Mouse (Mus musculus) brain, embryonic 14.5 days (tissue): ENCODE results near the gene Gm9049.
"Not testable (repeated sequence)": the region's sequence is repeated elsewhere in the genome, so short reads cannot be mapped to it uniquely, and the experiment has no call there.

Experiments used
- CTCF ChIP-seq: fragments of 200-500 bp; IDR thresholded peaks from 2 replicates; pipeline ENCODE4 v1.5.1; 2012; ENCODE audit warnings: inconsistent platforms, mild to moderate bottlenecking, moderate library complexity, borderline replicate concordance; ENCODE audit not compliant: insufficient read depth, insufficient read length; ENCODE audit errors: extremely low read depth
- POLR2A ChIP-seq: fragments of 200-500 bp; IDR thresholded peaks from 2 replicates; pipeline ENCODE4 v1.6.1; 2012; ENCODE audit warnings: mild to moderate bottlenecking, inconsistent platforms, borderline replicate concordance; ENCODE audit not compliant: poor library complexity, insufficient read depth, insufficient read length, severe bottlenecking; ENCODE audit errors: extremely low read depth

DNA sequence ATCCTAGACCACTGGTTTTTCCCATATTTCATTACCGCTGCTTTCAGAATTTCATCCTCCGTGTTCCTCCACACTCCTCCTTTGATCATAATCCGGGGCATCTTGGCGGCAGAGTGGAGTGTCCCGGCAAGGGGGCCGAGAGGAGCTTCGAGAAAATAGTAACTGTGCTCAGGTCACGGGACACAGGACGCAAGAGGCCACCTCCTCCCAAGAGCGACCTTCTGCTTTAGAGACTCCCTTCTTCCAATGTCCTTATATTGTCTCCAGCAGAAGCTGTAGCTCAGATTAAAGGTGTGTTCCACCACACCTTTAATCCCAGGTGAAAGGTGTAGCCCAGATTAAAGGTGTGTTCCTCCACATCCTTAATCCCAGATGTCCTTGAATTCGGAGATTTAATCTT, 27.0 kb downstream of the Gm9049 start, which contains the start of gene Gm9040:
- TF ChIP-seq CTCF, POLR2A: not testable (repeated sequence)
